Mouse (Mus musculus) right cerebral cortex, postnatal 14 days (tissue): Measurements from ENCODE around the gene Trim44.

ENCODE experiments used
- DNase-seq: peaks from one replicate; pipeline ENCODE4 v3.0.0; 2022

Gene Trim44

DNA sequence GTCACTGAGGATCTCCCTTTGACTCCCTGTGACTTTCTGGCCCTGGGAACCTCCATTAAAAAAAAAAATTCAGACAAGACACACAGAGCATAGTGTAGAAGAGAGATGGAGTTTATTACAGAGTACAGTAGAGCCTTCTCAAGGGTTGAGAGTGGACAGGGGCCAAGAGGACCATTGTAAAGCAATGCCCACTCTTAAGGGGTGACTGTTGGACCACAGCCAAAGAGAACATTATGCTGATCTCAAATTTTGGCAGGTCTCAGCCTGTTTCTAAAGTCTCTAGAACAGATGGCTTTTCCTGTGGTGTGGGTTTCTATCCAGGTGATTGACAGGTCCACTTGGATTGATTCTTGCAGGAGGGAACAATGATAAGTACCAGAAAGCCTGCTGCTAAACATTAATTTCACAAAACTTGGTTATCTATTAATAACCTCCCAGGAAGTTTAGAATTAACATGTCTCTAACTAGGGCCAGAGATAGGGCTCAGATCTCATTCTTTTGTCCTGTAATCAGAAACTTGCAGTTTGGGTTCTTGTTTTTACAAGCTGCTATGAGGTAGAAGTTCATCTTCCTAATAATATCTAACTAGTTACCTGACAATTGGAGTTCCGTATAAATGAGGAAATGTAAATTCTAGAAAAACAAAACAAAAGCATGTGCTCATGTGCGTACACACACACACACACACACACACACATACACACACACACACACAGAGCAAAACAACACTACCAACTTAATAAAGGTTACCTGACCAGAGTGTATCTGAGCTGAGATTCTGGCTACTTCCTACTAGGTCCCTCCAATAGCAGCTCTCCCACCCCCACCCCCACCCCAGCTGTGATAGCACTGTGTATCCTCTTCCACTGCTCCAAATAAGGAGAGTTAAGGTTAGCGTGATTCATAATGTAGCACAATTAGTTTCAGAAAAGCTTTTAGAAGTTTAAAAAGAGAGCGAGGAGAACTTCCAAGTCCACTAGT is 1.0 kb downstream of the Trim44 start:
- no peak for DNase-seq

GRCm38 (mm10) chr2:102403982-102404381 is 3.6 kb downstream of the Trim44 start:
- DNase-seq = no peak

DNA sequence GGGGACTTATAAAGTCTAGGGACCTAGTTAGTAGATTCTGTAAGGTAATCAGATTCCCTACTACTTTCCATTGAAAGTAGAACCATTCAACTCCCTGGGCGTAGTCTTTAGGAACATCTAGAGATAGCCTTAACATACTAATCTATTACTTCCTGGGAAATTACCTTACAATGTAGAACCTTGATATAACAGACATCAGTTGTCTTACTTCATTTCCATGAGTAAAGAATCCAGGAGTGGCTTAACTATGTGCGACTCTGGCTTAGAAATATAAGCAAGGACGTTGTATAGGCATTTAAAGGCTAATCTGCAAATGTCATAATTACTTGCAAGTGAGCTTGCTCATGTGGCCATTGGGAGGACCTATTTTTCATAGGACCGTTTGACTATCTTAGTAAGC is 4.3 kb downstream of the Trim44 start:
- DNase-seq = no peak

DNA sequence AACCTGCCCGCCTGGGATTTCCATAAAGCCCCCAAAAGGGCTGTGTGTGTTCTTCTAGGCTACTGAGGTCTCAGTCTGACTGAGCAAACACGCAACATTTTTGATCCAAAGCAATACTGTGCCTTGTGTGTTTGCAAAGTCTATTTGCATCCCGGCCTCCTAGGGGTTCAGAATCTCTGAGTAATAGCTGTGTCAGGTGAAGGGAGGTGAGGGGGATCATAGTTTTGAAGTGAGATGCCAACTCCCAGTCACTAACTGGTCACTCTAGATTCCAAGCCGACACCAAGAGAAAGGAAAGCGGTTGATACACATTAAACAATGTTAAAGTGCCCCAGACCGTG is 6.3 kb downstream of the Trim44 start:
- no peak for DNase-seq

DNA sequence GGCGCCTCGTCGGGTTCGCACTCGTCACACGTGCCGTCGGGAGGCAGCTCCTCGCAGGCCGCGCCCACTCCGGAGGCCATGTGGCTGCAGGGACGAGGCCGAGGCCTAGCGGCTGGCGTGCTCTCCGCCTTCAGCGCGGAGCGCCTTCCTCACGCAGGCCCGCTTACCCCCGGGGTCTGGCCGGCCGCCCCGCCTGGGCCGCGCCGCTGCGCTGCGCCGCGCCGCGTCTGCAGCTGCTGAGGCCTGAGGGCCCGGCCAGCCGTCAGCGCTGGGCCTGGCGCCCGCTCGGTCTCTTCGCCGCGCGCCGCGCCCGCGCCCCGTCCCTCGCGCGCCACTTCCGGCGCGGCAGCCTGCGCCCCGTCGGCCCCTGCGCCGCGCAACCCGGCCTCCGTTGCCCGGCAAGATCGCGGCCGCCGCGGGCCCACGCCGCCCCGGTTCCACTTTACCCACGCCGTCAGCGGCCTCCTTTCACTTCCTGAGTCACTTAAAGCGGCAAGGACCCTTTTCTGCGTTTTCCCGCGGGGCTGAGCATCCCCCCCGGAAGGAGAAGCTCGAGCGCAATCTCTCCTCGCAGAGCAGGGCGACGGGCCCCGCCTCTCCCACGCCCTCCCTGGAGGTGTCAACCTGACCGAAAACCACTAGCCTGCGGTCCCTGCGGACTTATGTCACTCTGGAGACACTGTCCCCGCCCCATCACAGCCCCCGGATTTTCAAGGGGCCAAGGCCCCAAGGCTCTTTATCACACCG is 6.8 kb downstream of the Trim44 start:
- peak; percentile 86 for DNase-seq

- no peak for DNase-seq
Measured at GRCm38 (mm10) chr2:102399864-102400604, 7.6 kb downstream of the Trim44 start.

- no peak for DNase-seq
Measured at GRCm38 (mm10) chr2:102396493-102396892, 11.1 kb downstream of the Trim44 start.

GRCm38 (mm10) chr2:102393457-102393856 is 14.2 kb downstream of the Trim44 start:
- DNase-seq = no peak

DNA sequence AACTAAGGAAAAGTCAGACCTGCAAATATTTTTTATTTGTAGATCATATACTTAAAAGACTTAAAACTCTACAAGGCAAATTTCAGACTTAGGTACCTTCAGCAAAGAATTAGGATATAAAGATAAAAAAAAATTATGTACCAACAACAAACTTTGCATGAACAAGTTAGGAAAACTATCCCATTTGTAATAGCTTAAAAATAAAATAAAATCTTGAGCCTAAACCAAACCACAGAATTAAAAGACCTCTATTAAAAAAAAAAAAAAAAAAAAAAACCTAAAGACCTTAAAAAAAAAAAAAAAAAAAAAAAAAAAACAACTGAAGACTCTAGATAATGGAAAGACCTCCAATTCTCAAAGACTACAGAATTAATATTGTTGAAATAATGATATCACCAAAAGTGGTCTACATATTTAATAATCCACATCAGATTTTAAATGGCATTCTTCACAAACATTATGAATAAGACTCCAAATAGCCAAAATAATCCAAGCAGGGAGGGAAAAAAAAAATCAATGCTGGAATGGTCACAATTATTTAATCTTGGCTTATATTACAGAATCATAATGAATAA is 22.2 kb downstream of the Trim44 start:
- DNase-seq = no peak

- DNase-seq = no peak
Measured at GRCm38 (mm10) chr2:102384496-102384895, 23.1 kb downstream of the Trim44 start.

DNA sequence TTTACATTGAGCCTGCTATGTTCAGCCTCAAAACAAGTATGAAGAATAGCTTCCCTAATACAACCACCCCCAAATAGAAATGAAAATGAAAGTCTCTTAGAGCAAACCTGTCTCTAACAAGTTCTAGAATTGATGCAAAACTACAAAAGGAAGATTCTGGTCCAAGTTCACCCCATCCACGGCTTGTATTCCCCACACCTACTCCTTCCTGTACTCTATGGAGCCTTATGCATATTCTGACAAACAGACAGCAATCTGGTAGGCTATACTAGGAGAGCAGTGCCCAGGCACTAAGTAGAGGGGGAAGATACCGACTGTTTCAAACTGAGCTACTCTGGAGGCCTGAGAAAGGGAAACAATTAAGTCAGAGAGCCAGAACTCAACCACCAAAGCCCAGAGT is 23.6 kb downstream of the Trim44 start:
- no peak for DNase-seq

DNA sequence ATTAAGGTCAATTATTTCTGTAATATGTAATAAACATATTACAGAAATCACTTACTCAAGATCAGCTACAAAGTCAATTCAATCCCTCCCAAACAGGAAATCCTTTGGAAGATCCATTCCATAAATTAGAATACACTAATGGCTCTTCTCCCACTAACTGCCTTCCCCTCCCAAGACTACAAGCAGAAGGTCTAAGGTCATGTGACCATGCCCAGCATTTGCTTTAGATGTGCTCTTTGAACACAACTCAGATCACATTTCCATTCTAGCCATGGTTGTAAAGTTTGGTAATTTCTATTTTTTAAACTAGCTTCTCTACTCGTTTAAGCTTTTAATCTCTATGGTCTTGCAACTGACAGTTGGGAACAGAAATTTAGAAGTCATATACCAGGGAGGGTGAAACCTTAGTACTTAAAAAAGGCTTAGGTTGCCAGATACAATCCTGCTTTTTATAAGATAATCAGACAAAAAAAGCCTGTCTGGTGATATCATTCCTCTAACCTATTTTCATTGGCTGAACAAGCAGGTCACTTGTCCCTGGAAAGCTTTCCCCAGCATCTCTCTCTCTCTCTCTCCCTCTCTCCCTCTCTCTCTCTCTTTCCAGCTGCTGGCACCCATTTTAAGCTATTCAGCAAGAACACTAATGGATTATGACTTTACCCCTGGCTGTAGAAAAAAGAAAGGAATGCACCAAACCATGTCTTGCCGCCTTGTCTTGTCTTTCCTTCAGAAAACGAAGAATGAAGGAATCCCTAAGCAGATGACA is 24.4 kb downstream of the Trim44 start:
- DNase-seq = no peak

GRCm38 (mm10) chr2:102382519-102382918 is 25.1 kb downstream of the Trim44 start:
- no peak for DNase-seq

- no peak for DNase-seq
Measured at GRCm38 (mm10) chr2:102380581-102380980, 27.0 kb downstream of the Trim44 start.

DNA sequence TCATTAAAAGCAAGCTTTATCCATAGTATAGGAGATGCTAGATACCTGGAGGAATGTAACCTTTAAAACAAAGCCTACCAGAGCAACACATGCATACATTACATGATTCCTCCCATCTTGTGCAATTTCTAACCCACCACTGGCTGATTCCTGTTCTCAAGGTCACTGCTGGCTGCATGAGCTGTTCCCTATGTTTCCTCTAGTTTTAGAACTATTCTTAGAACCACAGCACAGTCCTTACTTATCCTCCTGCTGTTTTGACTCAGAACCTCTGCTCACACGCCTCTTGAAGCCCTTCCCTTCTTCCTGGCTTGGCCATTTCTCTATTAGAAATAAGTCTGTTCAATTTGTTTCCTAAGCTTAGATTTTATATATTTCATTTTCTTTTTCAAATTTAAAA is 28.7 kb downstream of the Trim44 start:
- no peak for DNase-seq

GRCm38 (mm10) chr2:102378381-102378780 is 29.2 kb downstream of the Trim44 start:
- DNase-seq = no peak

DNA sequence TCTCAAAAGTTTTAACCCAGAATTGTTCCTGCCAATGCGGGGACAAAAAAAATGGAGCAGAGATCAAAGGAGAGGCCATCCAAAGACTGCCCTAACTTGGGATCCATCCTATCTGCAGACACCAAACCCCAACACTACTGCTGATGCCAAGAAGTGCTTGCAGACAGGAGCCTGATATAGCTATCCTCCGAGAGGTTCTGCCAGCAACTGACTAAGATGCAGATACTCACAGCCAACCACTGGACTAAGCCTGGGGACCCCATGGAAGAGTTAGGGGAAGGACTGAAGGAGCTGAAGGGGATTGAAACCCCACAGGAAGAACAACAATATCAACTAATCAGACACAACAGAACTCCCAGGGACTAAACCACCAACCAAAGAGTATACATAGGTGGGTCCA is 30.3 kb downstream of the Trim44 start:
- DNase-seq = no peak

DNA sequence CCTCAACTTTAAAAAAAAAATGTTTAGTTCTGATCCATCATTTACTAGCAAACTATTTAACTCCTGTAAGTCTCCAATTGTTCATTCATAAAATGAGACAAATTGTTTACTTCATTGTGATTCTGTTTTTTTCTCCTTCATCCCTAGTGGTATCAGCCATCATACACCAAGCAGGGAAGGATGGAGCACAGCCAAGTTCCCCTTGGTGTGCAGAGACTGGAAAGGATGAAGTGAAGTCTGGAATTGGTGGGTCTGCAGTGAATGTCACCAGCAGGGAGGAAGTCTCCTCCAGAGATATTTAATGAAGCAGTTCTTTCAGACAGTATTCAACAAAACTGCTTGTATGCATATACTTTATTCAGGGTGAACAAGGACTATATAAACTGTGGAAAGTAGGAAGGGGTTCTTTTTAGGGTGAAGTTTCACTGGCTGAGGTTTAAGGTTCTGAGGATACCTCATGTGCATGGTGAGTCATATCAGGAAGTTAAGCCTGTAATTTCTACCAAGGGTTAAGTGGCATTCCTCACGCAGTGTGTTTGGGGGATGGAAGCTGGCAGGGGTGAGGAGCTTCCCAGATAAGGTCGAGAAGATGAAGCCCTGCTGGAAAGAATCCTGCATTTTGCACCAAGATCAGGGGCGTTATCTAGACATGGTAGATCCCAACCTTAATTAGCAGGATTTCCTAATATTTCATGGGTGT is 34.1 kb downstream of the Trim44 start:
- no peak for DNase-seq

GRCm38 (mm10) chr2:102372690-102373089 is 34.9 kb downstream of the Trim44 start:
- no peak for DNase-seq

GRCm38 (mm10) chr2:102371332-102371731 is 36.3 kb downstream of the Trim44 start:
- DNase-seq = no peak

DNA sequence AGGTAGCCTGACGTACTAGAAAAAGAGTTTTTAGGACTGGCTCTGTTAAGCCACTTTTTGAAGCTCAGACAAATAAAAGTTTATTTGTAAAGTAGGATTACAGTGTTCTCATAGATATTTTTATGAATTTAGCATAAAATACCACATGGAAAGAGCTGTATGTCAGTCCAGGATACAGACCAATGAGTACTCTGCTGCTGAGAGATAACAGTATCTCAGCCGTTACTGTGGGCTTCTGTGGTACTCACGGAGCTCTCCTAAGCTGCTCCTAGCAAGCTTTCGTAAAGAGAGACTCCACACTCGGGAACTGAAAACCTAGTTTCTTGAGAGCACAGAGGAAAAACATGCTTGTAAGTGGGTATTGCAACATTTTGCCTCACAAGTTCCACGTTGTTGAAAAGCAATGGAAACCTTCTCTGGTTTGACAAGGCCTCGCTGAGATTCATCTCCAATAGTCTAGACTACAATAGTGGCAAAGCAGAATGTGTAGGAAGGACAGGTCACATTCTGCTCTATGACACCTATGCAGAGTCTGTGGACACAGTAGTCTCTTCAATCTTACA is 41.6 kb downstream of the Trim44 start:
- DNase-seq = no peak
